Mouse (Mus musculus) left cerebral cortex, adult 2 months (tissue): ENCODE results near the gene Nol4l. TPM values are rescaled to one million over a fixed set of nuclear protein-coding genes. Genes with fewer than 3 reads are reported as not detected.

Experiments used
- DNase-seq, 2 experiments: peaks; one replicate each; pipeline ENCODE4 v3.0.0; 2021 to 2022; ENCODE audit warnings: low spot score in 2 of 2, mixed read lengths in 1 of 2; ENCODE audit errors: extremely low spot score in 1 of 2
- H3K27ac ChIP-seq: fragments of 200-600 bp; 2 replicates; pipeline ENCODE4 v1.8.1; 2022
- H3K4me3 ChIP-seq: fragments of 200-600 bp; 2 replicates; pipeline ENCODE4 v1.8.1; 2022
- CTCF ChIP-seq: fragments of 200-600 bp; IDR thresholded peaks from 2 replicates; pipeline ENCODE4 v1.8.1; 2022; ENCODE audit warnings: antibody characterized with exemption, mild to moderate bottlenecking, moderate library complexity
- intact Hi-C: fragments of 180-260 bp; cut with DNase I; formaldehyde crosslinking; loops from one replicate; pipeline ENCODE4 v1.15.1; 2025
- total RNA-seq, 2 experiments: library from RNA; stranded (reverse); gene quantifications; 2 replicates each; pipeline ENCODE4 v1.2.3; 2021

The Nol4l gene
- total RNA-seq, 2 experiments from 2014 or later: 45.0 to 51.3 TPM

GRCm38 (mm10) chr2:153470983-153471382, 58.8 kb downstream of the Nol4l start:
- intact Hi-C loops: no loop called here
- TF ChIP-seq CTCF: no peak
- H3K4me3 ChIP-seq: no peak overlapping the region
- H3K27ac ChIP-seq: no peak overlapping the region
- DNase-seq: no peak

GRCm38 (mm10) chr2:153469764-153470163, 60.0 kb downstream of the Nol4l start:
- Histone ChIP-seq H3K4me3 (no peak overlapping the region), H3K27ac (peak overlapping the region; percentile 44; the same call in 1 of the 2 replicates)
- TF ChIP-seq CTCF: no peak
- peak in 1 of 2 experiments; percentile 36 for DNase-seq
- intact Hi-C loops: no loop called here

- intact Hi-C loops: no loop called here
- H3K4me3 ChIP-seq: no peak overlapping the region
- TF ChIP-seq CTCF: no peak
- no peak for DNase-seq
- no peak overlapping the region for H3K27ac ChIP-seq
These were observed 60.5 kb downstream of the Nol4l start for GRCm38 (mm10) chr2:153469317-153469716.

- Histone ChIP-seq H3K27ac (no peak overlapping the region), H3K4me3 (no peak overlapping the region)
- DNase-seq: no peak
- intact Hi-C loops: no loop called here
- no peak for TF ChIP-seq CTCF
These were observed 62.4 kb downstream of the Nol4l start for GRCm38 (mm10) chr2:153467372-153467771.

- Histone ChIP-seq H3K4me3 (no peak overlapping the region), H3K27ac (no peak overlapping the region)
- intact Hi-C loops: no loop called here
- TF ChIP-seq CTCF: no peak
- DNase-seq: no peak
These were observed 66.5 kb downstream of the Nol4l start for GRCm38 (mm10) chr2:153463257-153463656.

GRCm38 (mm10) chr2:153458022-153458441, 71.7 kb downstream of the Nol4l start:
- Histone ChIP-seq H3K27ac (no peak overlapping the region), H3K4me3 (no peak overlapping the region)
- no peak for DNase-seq
- intact Hi-C loops: no loop called here
- TF ChIP-seq CTCF: no peak

- Histone ChIP-seq H3K4me3 (no peak overlapping the region), H3K27ac (no peak overlapping the region)
- intact Hi-C loops: no loop called here
- no peak for DNase-seq
- TF ChIP-seq CTCF: no peak
These were observed 72.3 kb downstream of the Nol4l start for GRCm38 (mm10) chr2:153457467-153457866.

GRCm38 (mm10) chr2:153454841-153455506, 74.8 kb downstream of the Nol4l start:
- H3K27ac ChIP-seq: no peak overlapping the region
- no peak for TF ChIP-seq CTCF
- intact Hi-C loops: no loop called here
- no peak overlapping the region for H3K4me3 ChIP-seq
- DNase-seq: no peak

GRCm38 (mm10) chr2:153453961-153454759, 75.6 kb downstream of the Nol4l start:
- TF ChIP-seq CTCF: no peak
- intact Hi-C loops: no loop called here
- Histone ChIP-seq H3K27ac (no peak overlapping the region), H3K4me3 (no peak overlapping the region)
- DNase-seq: no peak

GRCm38 (mm10) chr2:153448519-153448918, 81.3 kb downstream of the Nol4l start:
- no peak for TF ChIP-seq CTCF
- intact Hi-C loops: no loop called here
- Histone ChIP-seq H3K4me3 (no peak overlapping the region), H3K27ac (no peak overlapping the region)
- DNase-seq: no peak

- intact Hi-C loops: no loop called here
- no peak for DNase-seq
- no peak for TF ChIP-seq CTCF
- Histone ChIP-seq H3K27ac (no peak overlapping the region), H3K4me3 (no peak overlapping the region)
These were observed 82.1 kb downstream of the Nol4l start for GRCm38 (mm10) chr2:153447719-153448118.

- DNase-seq: no peak
- intact Hi-C loops: no loop called here
- Histone ChIP-seq H3K27ac (no peak overlapping the region), H3K4me3 (no peak overlapping the region)
- TF ChIP-seq CTCF: no peak
These were observed 83.3 kb downstream of the Nol4l start for GRCm38 (mm10) chr2:153446476-153446875.
